Mouse (Mus musculus): ENCODE data around the gene Tspan3. TPM values are rescaled to one million over a fixed set of nuclear protein-coding genes. Genes with fewer than 3 reads are reported as not detected.

Tspan3 gene
- total RNA-seq, 1 experiment from 2014 or later = 102 TPM

GRCm38 (mm10) chr9:56158077-56158476 is 7.2 kb downstream of the Tspan3 start:
- no peak for DNase-seq

- no peak for DNase-seq
Measured at GRCm38 (mm10) chr9:56154572-56154971, 10.7 kb downstream of the Tspan3 start.

GRCm38 (mm10) chr9:56152482-56153007 is 12.7 kb downstream of the Tspan3 start:
- DNase-seq = no peak

GRCm38 (mm10) chr9:56151745-56152481 is 13.4 kb downstream of the Tspan3 start:
- DNase-seq = no peak

- no peak for DNase-seq
Measured at GRCm38 (mm10) chr9:56146326-56146923, 18.9 kb downstream of the Tspan3 start.

- no peak for DNase-seq
Measured at GRCm38 (mm10) chr9:56144366-56145003, 20.8 kb downstream of the Tspan3 start.

- DNase-seq = no peak
Measured at GRCm38 (mm10) chr9:56141776-56142175, 23.5 kb downstream of the Tspan3 start.

- DNase-seq = no peak
Measured at GRCm38 (mm10) chr9:56135590-56136197, 29.6 kb downstream of the Tspan3 start.

- no peak for DNase-seq
Measured at GRCm38 (mm10) chr9:56134614-56135013, 30.7 kb downstream of the Tspan3 start.

GRCm38 (mm10) chr9:56133970-56134369 is 31.3 kb downstream of the Tspan3 start:
- DNase-seq = no peak

- DNase-seq = no peak
Measured at GRCm38 (mm10) chr9:56131813-56132525, 33.3 kb downstream of the Tspan3 start.

- no peak for DNase-seq
Measured at GRCm38 (mm10) chr9:56130536-56130935, 34.7 kb downstream of the Tspan3 start.

- no peak for DNase-seq
Measured at GRCm38 (mm10) chr9:56129951-56130350, 35.3 kb downstream of the Tspan3 start.

GRCm38 (mm10) chr9:56128331-56128730 is 36.9 kb downstream of the Tspan3 start:
- no peak for DNase-seq

- no peak for DNase-seq
Measured at GRCm38 (mm10) chr9:56126453-56127173, 38.7 kb downstream of the Tspan3 start.

GRCm38 (mm10) chr9:56124561-56124960 is 40.7 kb downstream of the Tspan3 start:
- no peak for DNase-seq

- no peak for DNase-seq
Measured at GRCm38 (mm10) chr9:56123613-56124012, 41.7 kb downstream of the Tspan3 start.

- no peak for DNase-seq
Measured at GRCm38 (mm10) chr9:56122973-56123372, 42.3 kb downstream of the Tspan3 start.

GRCm38 (mm10) chr9:56121097-56121496 is 44.2 kb downstream of the Tspan3 start:
- DNase-seq = peak; percentile 26

- DNase-seq = no peak
Measured at GRCm38 (mm10) chr9:56119651-56120050, 45.6 kb downstream of the Tspan3 start.

GRCm38 (mm10) chr9:56118582-56118981 is 46.7 kb downstream of the Tspan3 start:
- DNase-seq = peak; percentile 56
